Mouse (Mus musculus) ES-E14 (cell line): ENCODE data around the gene Nup133.

Experiments
- CHD2 ChIP-seq: IDR thresholded peaks from 2 replicates; pipeline ENCODE4 v1.6.1; 2014; ENCODE audit warnings: mild to moderate bottlenecking, low read depth, low read length, inconsistent platforms
- HCFC1 ChIP-seq: IDR thresholded peaks from 2 replicates; pipeline ENCODE4 v1.6.1; 2012; ENCODE audit warnings: low read length, inconsistent platforms, borderline replicate concordance; ENCODE audit not compliant: insufficient read depth
- ZC3H11A ChIP-seq: IDR thresholded peaks from 2 replicates; pipeline ENCODE4 v1.6.1; 2012; ENCODE audit warnings: low read depth, mild to moderate bottlenecking, inconsistent platforms, low read length, borderline replicate concordance
- ZNF384 ChIP-seq: IDR thresholded peaks from 2 replicates; pipeline ENCODE4 v1.6.1; 2012; ENCODE audit warnings: low read depth, low read length, inconsistent platforms

- TF ChIP-seq HCFC1 (no peak), CHD2 (no peak), ZNF384 (no peak), ZC3H11A (no peak)
Observed at GRCm38 (mm10) chr8:123959473-123959872, 10.4 kb upstream of the Nup133 start.
